Mouse (Mus musculus): ENCODE data around the gene Olfr1418.

Olfr1418 gene

GRCm38 (mm10) chr19:11810856-11811255 is 50.0 kb downstream of the Olfr1418 start:
- no peak for ATAC-seq (ENCODE audit: low TSS enrichment)

DNA sequence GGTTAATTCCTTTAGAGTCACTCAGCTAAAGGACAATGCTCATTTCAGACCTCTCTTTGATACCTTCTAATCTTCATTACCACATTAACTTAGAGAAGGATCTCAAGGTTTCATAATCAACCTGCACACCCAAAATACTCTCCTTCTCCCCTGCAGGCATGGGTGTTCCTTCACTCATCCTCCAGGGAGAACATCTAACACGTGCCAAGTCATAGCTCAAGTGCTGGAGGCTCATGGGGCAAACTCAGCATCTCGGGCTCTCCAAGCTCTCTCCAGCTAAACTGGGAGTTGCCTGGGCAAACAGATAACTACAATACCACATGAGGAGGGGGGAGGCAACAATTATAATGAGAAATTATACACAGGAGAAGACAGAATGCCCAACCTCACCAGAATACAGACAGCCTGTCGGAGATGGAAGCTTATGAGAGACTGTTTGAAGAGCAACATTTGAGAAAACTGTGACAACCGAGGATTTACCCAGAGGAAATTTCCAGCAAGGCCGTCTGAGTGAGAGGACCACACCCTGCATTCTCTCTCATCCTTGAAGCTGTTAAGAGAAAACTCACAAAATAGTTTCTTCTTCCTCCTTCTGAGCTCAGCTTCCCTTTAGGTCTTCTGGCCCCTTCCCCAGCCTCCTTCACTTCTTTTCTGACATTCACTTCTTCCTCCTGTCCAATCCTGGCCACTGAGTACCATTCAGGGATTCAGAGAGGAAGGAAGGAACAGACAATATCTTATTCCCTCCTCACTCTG is 50.7 kb downstream of the Olfr1418 start:
- ATAC-seq (ENCODE audit: low TSS enrichment), result peak; percentile 55; the same call in 1 of the 2 replicates

DNA sequence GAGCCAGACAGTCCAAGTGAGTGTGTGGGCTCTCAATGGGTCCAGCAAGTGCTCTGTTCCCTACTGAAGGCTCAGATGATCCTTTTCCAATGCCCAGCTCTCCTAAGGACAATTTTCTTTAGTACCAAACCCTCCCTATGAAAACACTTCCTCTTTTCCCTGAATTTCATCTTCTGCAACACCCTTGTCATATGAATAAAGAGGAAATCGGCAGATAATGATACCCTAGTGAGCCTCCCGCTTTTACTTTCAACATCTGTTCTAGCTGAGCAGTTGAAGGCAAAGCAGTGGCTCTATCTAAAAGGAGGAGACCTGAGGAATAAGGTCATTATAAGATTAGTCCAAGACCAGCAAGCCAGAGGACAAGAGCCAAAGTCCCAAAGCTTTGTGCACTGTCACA is 52.4 kb downstream of the Olfr1418 start:
- no peak for ATAC-seq (ENCODE audit: low TSS enrichment)

GRCm38 (mm10) chr19:11807822-11808221 is 53.0 kb downstream of the Olfr1418 start:
- ATAC-seq (ENCODE audit: low TSS enrichment), result no peak

GRCm38 (mm10) chr19:11807251-11807650 is 53.6 kb downstream of the Olfr1418 start:
- no peak for ATAC-seq (ENCODE audit: low TSS enrichment)

DNA sequence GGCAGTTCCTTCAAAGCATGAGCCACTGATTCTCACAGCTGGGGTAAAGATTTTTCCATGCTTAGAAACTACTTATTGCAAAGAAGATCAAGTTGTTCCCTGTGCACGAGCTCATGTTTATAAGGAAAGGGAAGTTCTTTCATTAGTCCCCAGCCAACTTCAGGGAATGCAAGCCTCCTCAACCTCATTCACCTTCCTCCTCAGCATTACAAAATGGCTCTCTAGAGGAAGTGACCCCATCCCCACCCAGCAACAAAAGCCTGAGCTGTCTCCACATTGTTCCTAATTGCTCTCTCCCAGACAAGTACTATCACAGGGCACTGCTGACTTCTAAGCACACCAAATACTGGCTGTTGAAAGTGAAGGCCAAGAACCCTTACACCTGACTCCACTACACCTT is 56.4 kb downstream of the Olfr1418 start:
- no peak for ATAC-seq (ENCODE audit: low TSS enrichment)
